Mouse (Mus musculus) midbrain, embryonic 16.5 days (tissue): ENCODE results near the gene Wdr18. TPM values are rescaled to one million over a fixed set of nuclear protein-coding genes. Genes with fewer than 3 reads are reported as not detected.

Experiments
- ATAC-seq: fragments of 200-750 bp; cut with Nextera tagmentation; 2 replicates; pipeline ENCODE4 v1.8.0; 2017; ENCODE audit warnings: moderate TSS enrichment
- H3K27ac ChIP-seq: fragments of 300-500 bp; sonication (generic); 2 replicates; pipeline ENCODE4 v1.5.1; 2014; ENCODE audit warnings: mild to moderate bottlenecking, low read length, mixed read lengths
- H3K27me3 ChIP-seq: fragments of 300-500 bp; sonication (generic); 2 replicates; pipeline ENCODE4 v1.6.1; 2014; ENCODE audit warnings: low read depth, low read length, mixed read lengths; ENCODE audit not compliant: control insufficient read depth, insufficient read depth
- H3K36me3 ChIP-seq: fragments of 300-500 bp; sonication (generic); 2 replicates; pipeline ENCODE4 v1.6.1; 2014; ENCODE audit warnings: mild to moderate bottlenecking, low read length, moderate library complexity, mixed read lengths; ENCODE audit not compliant: control insufficient read depth, insufficient read depth
- H3K4me1 ChIP-seq: fragments of 300-500 bp; sonication (generic); 2 replicates; pipeline ENCODE4 v1.6.1; 2014; ENCODE audit warnings: mild to moderate bottlenecking, low read length, mixed read lengths; ENCODE audit not compliant: control insufficient read depth, insufficient read depth
- H3K4me2 ChIP-seq: fragments of 300-500 bp; sonication (generic); 2 replicates; pipeline ENCODE4 v1.6.1; 2014; ENCODE audit warnings: mild to moderate bottlenecking, low read length, mixed read lengths
- H3K4me3 ChIP-seq: fragments of 300-500 bp; sonication (generic); 2 replicates; pipeline ENCODE4 v1.5.1; 2014; ENCODE audit warnings: low read depth, mild to moderate bottlenecking, low read length, moderate library complexity, mixed read lengths
- H3K9ac ChIP-seq: fragments of 300-500 bp; sonication (generic); 2 replicates; pipeline ENCODE4 v1.6.1; 2014; ENCODE audit warnings: low read depth, low read length, mixed read lengths
- H3K9me3 ChIP-seq: fragments of 300-500 bp; sonication (generic); replicated peaks from 2 replicates; pipeline ENCODE4 v1.6.1; 2014; ENCODE audit warnings: mild to moderate bottlenecking, low read length, mixed read lengths; ENCODE audit not compliant: control insufficient read depth, poor library complexity, severe bottlenecking
- WGBS: fragments of 180-500 bp; shearing (Covaris S2); extraction: QIAGEN DNeasy Blood & Tissue Kit; methylation state at CpG from one replicate; pipeline ENCODE4 v1.1.7; 2014; 5-methylcytosine and 5-hydroxymethylcytosine counted together
- polyA plus RNA-seq: library from polyadenylated mRNA; unstranded; fragments of >200 nt; fragmentation: Nextera tagmentation; extraction: Ambion mirVana; gene quantifications from 2 replicates; pipeline ENCODE4 v1.2.1, GENCODE M21; 2015

The Wdr18 gene
- polyA plus RNA-seq, 1 experiment from 2014 or later = 89.4 TPM

GRCm38 (mm10) chr10:80017361-80017760, 57.4 kb downstream of the Wdr18 start:
- Histone ChIP-seq H3K9me3 (no peaks in the 10 kb centered on the region), H3K27me3 (peaks cover 48% of the 10 kb centered on the region), H3K4me1 (no peaks in the 10 kb centered on the region), H3K4me2 (no peak overlapping the region), H3K36me3 (no peaks in the 10 kb centered on the region), H3K27ac (no peak overlapping the region), H3K4me3 (no peak overlapping the region), H3K9ac (no peak overlapping the region)
- 77% methylated on average over 3 of the region's 3 CpGs for WGBS
- no peak for ATAC-seq

- Histone ChIP-seq H3K9ac (no peak overlapping the region), H3K4me3 (no peak overlapping the region), H3K4me1 (no peaks in the 10 kb centered on the region), H3K9me3 (no peaks in the 10 kb centered on the region), H3K4me2 (no peak overlapping the region), H3K27ac (no peak overlapping the region), H3K36me3 (no peaks in the 10 kb centered on the region), H3K27me3 (peaks cover 46% of the 10 kb centered on the region)
- 84% methylated on average over 14 of the region's 14 CpGs for WGBS
- no peak for ATAC-seq
Measured at GRCm38 (mm10) chr10:80017771-80018170, 57.8 kb downstream of the Wdr18 start.

GRCm38 (mm10) chr10:80018739-80019297, 58.9 kb downstream of the Wdr18 start:
- H3K9me3 ChIP-seq = no peaks in the 10 kb centered on the region
- H3K4me2 ChIP-seq = no peak overlapping the region
- H3K27me3 ChIP-seq = peaks cover 35% of the 10 kb centered on the region
- no peaks in the 10 kb centered on the region for H3K4me1 ChIP-seq
- no peak overlapping the region for H3K4me3 ChIP-seq
- no peak for ATAC-seq
- no peak overlapping the region for H3K9ac ChIP-seq
- no peak overlapping the region for H3K27ac ChIP-seq
- no peaks in the 10 kb centered on the region for H3K36me3 ChIP-seq
- 12% methylated on average over 11 of the region's 15 CpGs for WGBS

- 8% methylated on average over 20 of the region's 20 CpGs for WGBS
- Histone ChIP-seq H3K9me3 (no peaks in the 10 kb centered on the region), H3K4me2 (no peak overlapping the region), H3K27ac (no peak overlapping the region), H3K4me1 (no peaks in the 10 kb centered on the region), H3K4me3 (no peak overlapping the region), H3K36me3 (no peaks in the 10 kb centered on the region), H3K9ac (no peak overlapping the region), H3K27me3 (peaks cover 28% of the 10 kb centered on the region)
- no peak for ATAC-seq
Measured at GRCm38 (mm10) chr10:80019471-80020131, 59.6 kb downstream of the Wdr18 start.

Other genes starting within 250 kb of the Wdr18 start
- gene Hcn2, start 243.5 kb upstream of the Wdr18 start, polyA plus RNA-seq = 0.87 and 0.89 TPM in 2 replicates
- 45.3 and 45.9 TPM in 2 replicates for gene Polrmt, start 213.6 kb upstream of the Wdr18 start, polyA plus RNA-seq
- gene Fgf22, start 205.1 kb upstream of the Wdr18 start, polyA plus RNA-seq = 1.8 TPM in 2 replicates
- gene Rnf126, start 193.2 kb upstream of the Wdr18 start, polyA plus RNA-seq = 90.2 and 92.3 TPM in 2 replicates
- gene Fstl3, start 182.9 kb upstream of the Wdr18 start, polyA plus RNA-seq = 2.2 and 3.5 TPM in 2 replicates
- gene Prss57, start 169.2 kb upstream of the Wdr18 start, polyA plus RNA-seq = 0.19 TPM in 2 replicates
- 318 and 333 TPM in 2 replicates for gene Palm, start 166.6 kb upstream of the Wdr18 start, polyA plus RNA-seq
- 0.34 and 0.73 TPM in 2 replicates for gene Misp, start 139.2 kb upstream of the Wdr18 start, polyA plus RNA-seq
- 58.8 and 65.1 TPM in 2 replicates for gene Ptbp1, start 105.7 kb upstream of the Wdr18 start, polyA plus RNA-seq
- 12.5 and 12.7 TPM in 2 replicates for gene Prtn3, start 85.7 kb upstream of the Wdr18 start, polyA plus RNA-seq
- 471 and 472 TPM in 2 replicates for gene Plppr3, start 85.5 kb upstream of the Wdr18 start, polyA plus RNA-seq
- gene Elane, start 73.9 kb upstream of the Wdr18 start, polyA plus RNA-seq = not detected in 2 replicates
- gene Cfd, start 69.3 kb upstream of the Wdr18 start, polyA plus RNA-seq = 0.20 TPM in 1 of 2 replicates, not detected in the other
- gene Med16, start 51.2 kb upstream of the Wdr18 start, polyA plus RNA-seq = 55.4 and 56.6 TPM in 2 replicates
- gene Gm26602, start 49.3 kb upstream of the Wdr18 start, polyA plus RNA-seq = 2.6 and 13.4 TPM in 2 replicates
- gene Kiss1r, start 43.2 kb upstream of the Wdr18 start, polyA plus RNA-seq = 3.5 and 3.8 TPM in 2 replicates
- gene R3hdm4, start 38.9 kb upstream of the Wdr18 start, polyA plus RNA-seq = 273 and 293 TPM in 2 replicates
- 1.7 and 2.2 TPM in 2 replicates for gene Arid3a, start 33.1 kb upstream of the Wdr18 start, polyA plus RNA-seq
- gene Grin3b, start 10.6 kb downstream of the Wdr18 start, polyA plus RNA-seq = 0.20 and 0.28 TPM in 2 replicates
- gene Tmem259, start 24.2 kb downstream of the Wdr18 start, polyA plus RNA-seq = 15.3 and 16.2 TPM in 2 replicates
- 25.7 and 26.2 TPM in 2 replicates for gene Cnn2, start 28.4 kb downstream of the Wdr18 start, polyA plus RNA-seq
- gene Abca7, start 36.3 kb downstream of the Wdr18 start, polyA plus RNA-seq = 4.1 and 4.8 TPM in 2 replicates
- gene Arhgap45, start 56.5 kb downstream of the Wdr18 start, polyA plus RNA-seq = 1.2 TPM in 2 replicates
- 124 and 131 TPM in 2 replicates for gene Polr2e, start 79.6 kb downstream of the Wdr18 start, polyA plus RNA-seq
- gene Gpx4, start 87.0 kb downstream of the Wdr18 start, polyA plus RNA-seq = 509 and 552 TPM in 2 replicates
- 11.6 and 12.5 TPM in 2 replicates for gene Sbno2, start 145.4 kb downstream of the Wdr18 start, polyA plus RNA-seq
- gene Stk11, start 155.7 kb downstream of the Wdr18 start, polyA plus RNA-seq = 14.2 and 15.4 TPM in 2 replicates
- 433 and 454 TPM in 2 replicates for gene Atp5d, start 178.5 kb downstream of the Wdr18 start, polyA plus RNA-seq
- gene Cbarp, start 180.7 kb downstream of the Wdr18 start, polyA plus RNA-seq = 70.3 and 81.6 TPM in 2 replicates
- 15.5 and 21.1 TPM in 2 replicates for gene Midn, start 188.1 kb downstream of the Wdr18 start, polyA plus RNA-seq
- 380 and 398 TPM in 2 replicates for gene Cirbp, start 205.8 kb downstream of the Wdr18 start, polyA plus RNA-seq
- gene 1600002K03Rik, start 212.8 kb downstream of the Wdr18 start, polyA plus RNA-seq = 11.0 and 11.4 TPM in 2 replicates
- gene Efna2, start 219.3 kb downstream of the Wdr18 start, polyA plus RNA-seq = 37.3 and 43.3 TPM in 2 replicates